Mouse (Mus musculus): ENCODE data around the gene Rab35. TPM values are rescaled to one million over a fixed set of nuclear protein-coding genes. Genes with fewer than 3 reads are reported as not detected.

Gene Rab35
- total and polyA plus RNA-seq, 2 experiments from 2014 or later: 24.7 to 92.5 TPM

- no peak for ATAC-seq
- DNase-seq: no peak
- Histone ChIP-seq H3K27ac (ENCODE audit: low read depth, low read length) (no peak overlapping the region), H3K9me3 (ENCODE audit: low read length) (no peaks in the 10 kb centered on the region), H3K4me2 (ENCODE audit: low read depth) (no peak overlapping the region), H3K36me3 (ENCODE audit: insufficient read depth) (peaks cover 6% of the 10 kb centered on the region; the same call in 1 of the 2 replicates), H3K4me3 (ENCODE audit: low read depth, low read length) (no peak overlapping the region), H3K9ac (no peak overlapping the region), H3K4me1 (ENCODE audit: insufficient read depth) (peaks cover 7% of the 10 kb centered on the region), H3K27me3 (ENCODE audit: insufficient read depth, low read length) (no peaks in the 10 kb centered on the region)
- TF ChIP-seq CTCF (IDR thresholded peaks at IDR 0.05; ENCODE audit: low read depth): no peak
- 83% methylated on average over 8 of the region's 8 CpGs for WGBS
Measured at GRCm38 (mm10) chr5:115628083-115628482, 3.6 kb upstream of the Rab35 start.

- Histone ChIP-seq H3K9ac (no peak overlapping the region), H3K9me3 (ENCODE audit: low read length) (no peaks in the 10 kb centered on the region), H3K4me2 (ENCODE audit: low read depth) (no peak overlapping the region), H3K4me1 (ENCODE audit: insufficient read depth) (peaks cover 16% of the 10 kb centered on the region), H3K4me3 (ENCODE audit: low read depth, low read length) (no peak overlapping the region), H3K27ac (ENCODE audit: low read depth, low read length) (no peak overlapping the region), H3K27me3 (ENCODE audit: insufficient read depth, low read length) (no peaks in the 10 kb centered on the region), H3K36me3 (ENCODE audit: insufficient read depth) (no peaks in the 10 kb centered on the region)
- ATAC-seq (no peak), DNase-seq (no peak)
- TF ChIP-seq CTCF (IDR thresholded peaks at IDR 0.05; ENCODE audit: low read depth): no peak
- WGBS: 87% methylated on average over 4 of the region's 4 CpGs
Measured at GRCm38 (mm10) chr5:115629672-115630071, 2.0 kb upstream of the Rab35 start.

GRCm38 (mm10) chr5:115630291-115630690 is 1.4 kb upstream of the Rab35 start:
- ATAC-seq (no peak), DNase-seq (no peak)
- no peaks in the 10 kb centered on the region for H3K27me3 ChIP-seq (ENCODE audit: insufficient read depth, low read length)
- no peak overlapping the region for H3K4me2 ChIP-seq (ENCODE audit: low read depth)
- TF ChIP-seq CTCF (IDR thresholded peaks at IDR 0.05; ENCODE audit: low read depth): no peak
- no peak overlapping the region for H3K9ac ChIP-seq
- no peaks in the 10 kb centered on the region for H3K9me3 ChIP-seq (ENCODE audit: low read length)
- no peak overlapping the region for H3K4me3 ChIP-seq (ENCODE audit: low read depth, low read length)
- 43% methylated on average over 5 of the region's 5 CpGs for WGBS
- no peaks in the 10 kb centered on the region for H3K36me3 ChIP-seq (ENCODE audit: insufficient read depth)
- peaks cover 16% of the 10 kb centered on the region for H3K4me1 ChIP-seq (ENCODE audit: insufficient read depth)
- no peak overlapping the region for H3K27ac ChIP-seq (ENCODE audit: low read depth, low read length)

- ATAC-seq (no peak), DNase-seq (peak; percentile 28)
- Histone ChIP-seq H3K9me3 (ENCODE audit: low read length) (no peaks in the 10 kb centered on the region), H3K4me3 (ENCODE audit: low read depth, low read length) (peak overlapping the region; percentile 97), H3K27ac (ENCODE audit: low read depth, low read length) (peak overlapping the region; percentile 91), H3K36me3 (ENCODE audit: insufficient read depth) (no peaks in the 10 kb centered on the region), H3K27me3 (ENCODE audit: insufficient read depth, low read length) (no peaks in the 10 kb centered on the region), H3K4me1 (ENCODE audit: insufficient read depth) (peaks cover 16% of the 10 kb centered on the region), H3K9ac (peak overlapping the region; percentile 90), H3K4me2 (ENCODE audit: low read depth) (peak overlapping the region; percentile 82)
- no peak for TF ChIP-seq CTCF (IDR thresholded peaks at IDR 0.05; ENCODE audit: low read depth)
- WGBS: 1% methylated on average over 28 of the region's 30 CpGs
Measured at GRCm38 (mm10) chr5:115632358-115632714, 628 bp downstream of the Rab35 start.

GRCm38 (mm10) chr5:115633060-115633459 is 1.4 kb downstream of the Rab35 start:
- Histone ChIP-seq H3K9ac (peak overlapping the region; percentile 90), H3K4me2 (ENCODE audit: low read depth) (peak overlapping the region; percentile 82), H3K36me3 (ENCODE audit: insufficient read depth) (no peaks in the 10 kb centered on the region), H3K9me3 (ENCODE audit: low read length) (no peaks in the 10 kb centered on the region), H3K4me3 (ENCODE audit: low read depth, low read length) (peak overlapping the region; percentile 97), H3K27ac (ENCODE audit: low read depth, low read length) (no peak overlapping the region), H3K27me3 (ENCODE audit: insufficient read depth, low read length) (no peaks in the 10 kb centered on the region), H3K4me1 (ENCODE audit: insufficient read depth) (peaks cover 16% of the 10 kb centered on the region)
- ATAC-seq (no peak), DNase-seq (no peak)
- TF ChIP-seq CTCF (IDR thresholded peaks at IDR 0.05; ENCODE audit: low read depth): no peak
- WGBS: 60% methylated on average over 4 of the region's 4 CpGs

- Histone ChIP-seq H3K4me2 (ENCODE audit: low read depth) (no peak overlapping the region), H3K36me3 (ENCODE audit: insufficient read depth) (peaks cover 6% of the 10 kb centered on the region), H3K9me3 (ENCODE audit: low read length) (no peaks in the 10 kb centered on the region), H3K27ac (ENCODE audit: low read depth, low read length) (no peak overlapping the region), H3K27me3 (ENCODE audit: insufficient read depth, low read length) (no peaks in the 10 kb centered on the region), H3K4me1 (ENCODE audit: insufficient read depth) (peaks cover 16% of the 10 kb centered on the region), H3K4me3 (ENCODE audit: low read depth, low read length) (no peak overlapping the region), H3K9ac (no peak overlapping the region)
- 92% methylated on average over 8 of the region's 8 CpGs for WGBS
- TF ChIP-seq CTCF (IDR thresholded peaks at IDR 0.05; ENCODE audit: low read depth): no peak
- no peak for DNase-seq
- no peak for ATAC-seq
Measured at GRCm38 (mm10) chr5:115634046-115634445, 2.3 kb downstream of the Rab35 start.

GRCm38 (mm10) chr5:115635536-115635935 is 3.8 kb downstream of the Rab35 start:
- Histone ChIP-seq H3K27ac (ENCODE audit: low read depth, low read length) (no peak overlapping the region), H3K4me2 (ENCODE audit: low read depth) (no peak overlapping the region), H3K9me3 (ENCODE audit: low read length) (no peaks in the 10 kb centered on the region), H3K4me1 (ENCODE audit: insufficient read depth) (peaks cover 16% of the 10 kb centered on the region), H3K36me3 (ENCODE audit: insufficient read depth) (peaks cover 21% of the 10 kb centered on the region), H3K27me3 (ENCODE audit: insufficient read depth, low read length) (no peaks in the 10 kb centered on the region), H3K4me3 (ENCODE audit: low read depth, low read length) (no peak overlapping the region), H3K9ac (no peak overlapping the region)
- 71% methylated on average over 6 of the region's 6 CpGs for WGBS
- no peak for DNase-seq
- no peak for TF ChIP-seq CTCF (IDR thresholded peaks at IDR 0.05; ENCODE audit: low read depth)
- no peak for ATAC-seq

- no peaks in the 10 kb centered on the region for H3K4me1 ChIP-seq (ENCODE audit: insufficient read depth)
- ATAC-seq: no peak
- peaks cover 88% of the 10 kb centered on the region for H3K36me3 ChIP-seq (ENCODE audit: insufficient read depth)
- no peak overlapping the region for H3K9ac ChIP-seq
- no peak overlapping the region for H3K4me3 ChIP-seq (ENCODE audit: low read depth, low read length)
- TF ChIP-seq CTCF (IDR thresholded peaks at IDR 0.05; ENCODE audit: low read depth): peak; percentile 37
- no peak overlapping the region for H3K4me2 ChIP-seq (ENCODE audit: low read depth)
- 88% methylated on average over 9 of the region's 9 CpGs for WGBS
- no peaks in the 10 kb centered on the region for H3K27me3 ChIP-seq (ENCODE audit: insufficient read depth, low read length)
- DNase-seq: no peak
- H3K9me3 ChIP-seq (ENCODE audit: low read length): no peaks in the 10 kb centered on the region
- no peak overlapping the region for H3K27ac ChIP-seq (ENCODE audit: low read depth, low read length)
Measured at GRCm38 (mm10) chr5:115644192-115644591, 12.5 kb downstream of the Rab35 start.
